Mouse (Mus musculus): ENCODE measurements around the gene Golga4.

- TF ChIP-seq POLR2A (IDR thresholded peaks at IDR 0.05; ENCODE audit: insufficient read depth, low read depth, low read length) (no peak), CTCF (IDR thresholded peaks at IDR 0.05; ENCODE audit: insufficient read depth, low read depth, low read length) (no peak)
Observed at GRCm38 (mm10) chr9:118618732-118619250, 112.7 kb downstream of the Golga4 start.

Measured in olfactory bulb, adult 2 months (tissue).